Mouse (Mus musculus): Measurements from ENCODE around the gene Agbl4. TPM values are rescaled to one million over a fixed set of nuclear protein-coding genes. Genes with fewer than 3 reads are reported as not detected.

Gene Agbl4
- polyA plus RNA-seq, 1 experiment from 2014 or later, result not detected

DNA sequence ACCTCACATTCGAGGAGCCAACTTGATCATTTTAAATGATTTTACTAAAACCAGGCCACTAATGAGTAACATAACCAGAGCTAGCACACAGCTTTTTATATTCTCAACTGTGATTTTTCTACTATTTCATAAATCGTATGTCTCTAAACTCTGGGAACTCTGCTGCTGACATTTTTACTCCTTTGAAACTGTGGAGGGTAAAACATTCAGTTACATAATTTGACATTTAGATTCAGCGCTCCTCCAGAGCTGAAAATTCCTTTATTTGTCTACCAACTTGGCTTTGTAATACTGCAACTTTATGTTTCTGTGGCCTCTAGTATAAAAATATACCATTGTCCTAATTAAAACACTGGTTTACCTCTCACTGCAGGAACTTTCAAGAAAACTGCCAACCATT lies 523.6 kb downstream of the Agbl4 start:
- Histone ChIP-seq H3K27ac (replicated peaks) (no peak overlapping the region), H3K36me3 (replicated peaks) (no peaks in the 10 kb centered on the region), H3K4me2 (no peak overlapping the region), H3K9me3 (replicated peaks) (no peaks in the 10 kb centered on the region), H3K27me3 (no peaks in the 10 kb centered on the region), H3K4me3 (replicated peaks) (no peak overlapping the region), H3K9ac (no peak overlapping the region), H3K4me1 (replicated peaks) (no peaks in the 10 kb centered on the region)
- no peak for ATAC-seq (ENCODE audit: insufficient read depth)
- WGBS (ENCODE audit: insufficient replicate concordance), result 58% methylated on average over 3 of the region's 3 CpGs

DNA sequence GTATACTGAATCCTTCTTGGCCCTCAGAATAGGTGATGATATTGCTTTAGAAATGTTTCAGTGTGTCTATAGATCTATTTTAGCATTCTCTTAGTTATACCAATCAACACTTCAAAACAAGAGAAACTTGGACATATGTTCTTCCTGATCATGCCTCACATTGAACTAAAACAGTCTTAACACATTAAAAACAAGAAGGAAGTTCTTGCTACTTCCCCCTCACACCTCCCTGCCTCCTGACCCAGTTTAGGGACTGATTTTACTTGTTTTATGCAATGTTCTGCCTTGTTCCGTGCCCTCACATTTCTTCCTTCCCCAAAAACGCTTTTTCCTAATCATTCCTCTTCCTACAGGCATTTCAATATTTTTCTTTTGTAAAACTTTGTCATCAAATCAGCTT lies 604.2 kb downstream of the Agbl4 start:
- H3K9me3 ChIP-seq (replicated peaks), result no peaks in the 10 kb centered on the region

DNA sequence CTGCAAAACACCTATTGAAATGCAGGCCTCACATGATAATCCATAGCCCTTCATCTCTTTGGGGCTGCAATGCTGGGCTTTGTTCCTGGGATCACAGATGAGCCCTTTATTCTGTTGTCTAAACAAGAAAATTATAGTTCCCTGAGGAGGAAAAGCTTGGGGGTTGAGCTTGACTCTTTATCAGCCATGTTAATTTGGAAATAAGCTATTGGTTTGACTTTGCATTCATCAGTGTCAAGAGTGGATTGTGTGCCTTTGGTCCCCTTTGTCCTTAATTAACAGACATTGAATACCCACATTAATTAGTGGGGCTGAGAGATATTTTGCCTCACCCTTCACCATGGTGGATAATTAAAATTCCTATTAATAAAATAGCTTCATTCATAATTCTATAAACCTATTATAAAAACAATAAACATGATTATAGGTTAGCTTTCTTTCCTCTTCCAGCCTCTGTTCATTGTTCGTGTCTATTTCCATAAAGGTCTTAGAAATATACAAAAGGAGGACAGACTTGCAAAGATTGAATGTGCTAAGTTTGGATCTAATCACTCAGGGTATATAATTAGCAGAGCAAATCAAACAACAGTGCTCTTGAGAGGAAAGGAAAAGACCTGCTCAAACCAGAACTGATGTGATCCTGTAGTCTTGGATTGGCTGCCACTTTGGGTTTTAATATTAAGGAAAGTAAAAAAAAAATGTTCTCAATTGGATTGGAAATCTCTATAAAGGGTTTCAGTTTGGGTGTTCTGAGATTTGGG lies 607.4 kb downstream of the Agbl4 start:
- no peak overlapping the region for H3K27ac ChIP-seq (replicated peaks)
- WGBS (ENCODE audit: insufficient replicate concordance), result 48% methylated on average over 1 of the region's 1 CpGs
- no peaks in the 10 kb centered on the region for H3K4me1 ChIP-seq (replicated peaks)
- ATAC-seq (ENCODE audit: insufficient read depth), result no peak
- H3K27me3 ChIP-seq, result no peaks in the 10 kb centered on the region
- no peak overlapping the region for H3K4me2 ChIP-seq
- no peak overlapping the region for H3K9ac ChIP-seq
- no peak overlapping the region for H3K4me3 ChIP-seq (replicated peaks)
- no peaks in the 10 kb centered on the region for H3K9me3 ChIP-seq (replicated peaks)
- H3K36me3 ChIP-seq (replicated peaks), result no peaks in the 10 kb centered on the region

More for the DNA sequence above, 604.2 kb downstream of the Agbl4 start:
- Histone ChIP-seq H3K27me3 (no peaks in the 10 kb centered on the region), H3K27ac (replicated peaks) (no peak overlapping the region), H3K36me3 (replicated peaks) (no peaks in the 10 kb centered on the region), H3K4me1 (replicated peaks) (no peaks in the 10 kb centered on the region), H3K4me2 (no peak overlapping the region), H3K9ac (no peak overlapping the region), H3K4me3 (replicated peaks) (no peak overlapping the region)
- no peak for ATAC-seq (ENCODE audit: insufficient read depth)
- 43% methylated on average over 2 of the region's 2 CpGs for WGBS (ENCODE audit: insufficient replicate concordance)

DNA sequence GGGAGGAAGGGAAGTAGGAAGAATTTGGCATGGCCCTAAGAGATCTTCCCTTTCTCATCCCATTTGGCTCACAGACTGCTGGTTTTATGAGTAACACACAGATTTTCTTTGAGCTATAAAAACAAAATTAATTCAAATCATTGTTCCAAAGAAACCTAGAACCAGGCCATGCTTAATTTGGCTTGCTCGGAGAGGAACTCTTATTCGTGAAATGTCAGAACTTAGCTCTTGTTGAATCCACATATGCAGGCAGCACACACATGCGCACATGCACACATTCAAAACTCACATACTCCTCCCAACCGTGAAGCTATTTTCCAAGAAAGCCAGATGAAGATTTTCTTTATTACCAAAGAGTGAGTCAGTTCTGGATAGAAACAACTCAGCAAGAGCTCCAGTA lies 621.9 kb downstream of the Agbl4 start:
- Histone ChIP-seq H3K27ac (replicated peaks) (no peak overlapping the region), H3K36me3 (replicated peaks) (no peaks in the 10 kb centered on the region), H3K9ac (no peak overlapping the region), H3K27me3 (no peaks in the 10 kb centered on the region), H3K4me2 (no peak overlapping the region), H3K4me1 (replicated peaks) (no peaks in the 10 kb centered on the region), H3K9me3 (replicated peaks) (no peaks in the 10 kb centered on the region), H3K4me3 (replicated peaks) (no peak overlapping the region)
- WGBS (ENCODE audit: insufficient replicate concordance), result 62% methylated on average over 4 of the region's 4 CpGs
- no peak for ATAC-seq (ENCODE audit: insufficient read depth)

DNA sequence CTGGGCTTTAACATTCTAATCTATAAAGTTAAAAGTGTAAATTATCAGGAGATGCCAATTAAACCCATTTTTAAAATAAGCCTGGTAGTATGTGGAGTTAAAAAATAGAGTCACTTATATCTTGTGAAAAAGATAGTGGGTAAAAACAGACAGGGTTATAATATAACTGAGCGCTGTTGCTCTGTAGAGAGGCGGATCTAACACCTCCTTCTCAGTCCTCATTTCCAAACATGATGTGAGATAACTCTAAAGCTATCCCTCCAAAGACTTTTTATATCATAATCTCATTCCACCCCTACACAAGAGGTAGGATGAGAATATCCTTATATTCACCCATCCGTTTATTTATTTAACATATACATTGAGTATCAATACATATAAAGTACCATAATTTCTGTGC lies 669.9 kb downstream of the Agbl4 start:
- Histone ChIP-seq H3K27me3 (no peaks in the 10 kb centered on the region), H3K9me3 (replicated peaks) (no peaks in the 10 kb centered on the region), H3K4me1 (replicated peaks) (no peaks in the 10 kb centered on the region), H3K36me3 (replicated peaks) (no peaks in the 10 kb centered on the region), H3K9ac (no peak overlapping the region), H3K27ac (replicated peaks) (no peak overlapping the region), H3K4me3 (replicated peaks) (no peak overlapping the region), H3K4me2 (no peak overlapping the region)
- no peak for ATAC-seq (ENCODE audit: insufficient read depth)
- 54% methylated on average over 3 of the region's 3 CpGs for WGBS (ENCODE audit: insufficient replicate concordance)

DNA sequence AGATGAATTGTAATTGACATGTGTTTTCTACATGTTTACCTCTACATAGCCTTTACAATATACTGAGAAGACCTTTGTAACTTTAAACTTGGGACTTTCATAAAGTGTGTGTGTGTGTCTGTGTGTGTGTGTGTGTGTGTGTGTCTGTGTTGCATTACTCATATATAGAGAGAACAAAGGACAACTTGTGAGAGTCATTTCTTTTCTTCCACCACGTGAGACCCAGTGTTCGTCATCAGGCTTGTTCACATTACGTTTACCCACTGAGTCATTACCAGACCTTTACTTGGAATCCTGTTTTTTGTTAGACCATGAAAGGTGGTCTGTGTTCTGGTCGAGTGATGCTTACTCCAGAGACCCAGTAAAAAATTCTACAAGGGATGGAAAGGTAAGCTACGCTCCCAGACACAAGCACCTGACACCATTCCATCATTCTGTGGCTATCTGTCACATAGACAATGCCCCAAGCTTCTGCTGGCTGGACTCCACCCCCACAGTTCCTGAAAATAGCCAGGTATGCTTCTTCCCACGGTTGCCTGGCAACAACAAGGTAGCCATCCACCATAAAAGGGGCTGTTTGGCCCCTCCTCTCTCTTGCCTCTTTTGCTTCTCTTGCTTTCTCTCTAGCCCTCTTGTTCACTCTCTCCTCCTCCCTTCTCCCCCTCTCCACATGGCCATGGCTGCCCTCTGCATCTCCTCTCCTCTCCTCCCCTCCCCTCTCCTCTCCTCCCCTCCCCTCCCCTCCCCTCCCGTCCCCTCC lies 676.5 kb downstream of the Agbl4 start:
- no peak for ATAC-seq (ENCODE audit: insufficient read depth)
- H3K4me2 ChIP-seq, result no peak overlapping the region
- 53% methylated on average over 7 of the region's 7 CpGs for WGBS (ENCODE audit: insufficient replicate concordance)
- H3K27me3 ChIP-seq, result no peaks in the 10 kb centered on the region
- no peak overlapping the region for H3K27ac ChIP-seq (replicated peaks)
- no peak overlapping the region for H3K9ac ChIP-seq
- H3K9me3 ChIP-seq (replicated peaks), result no peaks in the 10 kb centered on the region
- no peak overlapping the region for H3K4me3 ChIP-seq (replicated peaks)
- H3K36me3 ChIP-seq (replicated peaks), result no peaks in the 10 kb centered on the region
- H3K4me1 ChIP-seq (replicated peaks), result no peaks in the 10 kb centered on the region

DNA sequence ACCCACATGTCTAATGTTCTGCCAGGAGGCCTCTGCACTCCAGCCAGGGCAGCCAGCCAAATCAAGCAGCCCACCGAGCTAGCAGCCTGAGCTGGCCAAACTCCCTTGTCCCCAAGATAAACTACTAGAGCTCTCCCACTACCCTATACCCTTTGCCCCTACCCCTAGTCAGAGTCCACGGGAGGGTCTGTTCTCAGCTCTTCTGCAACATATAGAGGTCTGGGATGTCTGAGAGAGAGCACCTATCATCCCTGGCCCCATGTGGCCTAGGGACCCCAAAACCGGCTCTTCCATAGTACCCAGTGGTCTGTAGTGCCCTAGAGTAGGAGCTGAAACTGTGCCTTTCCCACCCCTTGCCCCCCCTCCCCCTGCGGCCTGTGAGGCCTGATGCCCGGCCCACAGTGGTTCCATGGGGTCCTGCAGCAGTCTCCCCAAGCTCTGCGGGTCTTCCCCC lies 677.3 kb downstream of the Agbl4 start:
- no peak for ATAC-seq (ENCODE audit: insufficient read depth)
- H3K4me1 ChIP-seq (replicated peaks), result no peaks in the 10 kb centered on the region
- H3K27me3 ChIP-seq, result no peaks in the 10 kb centered on the region
- H3K36me3 ChIP-seq (replicated peaks), result no peaks in the 10 kb centered on the region
- H3K9ac ChIP-seq, result no peak overlapping the region
- no peaks in the 10 kb centered on the region for H3K9me3 ChIP-seq (replicated peaks)
- H3K4me3 ChIP-seq (replicated peaks), result no peak overlapping the region
- no peak overlapping the region for H3K27ac ChIP-seq (replicated peaks)
- WGBS (ENCODE audit: insufficient replicate concordance), result 52% methylated on average over 6 of the region's 6 CpGs
- no peak overlapping the region for H3K4me2 ChIP-seq

DNA sequence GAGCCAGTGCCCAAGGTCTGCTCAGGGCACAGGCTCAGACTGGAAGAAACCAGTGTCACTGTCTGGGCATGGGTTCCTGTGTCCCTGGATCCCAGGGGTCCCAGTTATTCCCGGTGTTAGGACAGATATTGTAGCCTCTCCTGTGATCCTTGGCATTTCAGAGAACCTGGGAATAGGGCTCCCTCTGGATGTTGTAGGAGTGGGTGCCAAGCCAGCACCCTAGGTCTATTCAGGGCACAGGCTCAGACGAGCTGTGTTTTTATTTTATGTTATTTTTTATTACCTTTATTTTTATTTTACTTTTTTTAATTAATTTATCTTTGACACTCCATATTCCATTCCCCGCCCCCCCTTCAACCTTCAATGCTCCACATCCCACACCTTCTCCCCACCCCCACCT lies 680.3 kb downstream of the Agbl4 start:
- WGBS (ENCODE audit: insufficient replicate concordance), result 59% methylated on average over 3 of the region's 3 CpGs
- H3K36me3 ChIP-seq (replicated peaks), result no peaks in the 10 kb centered on the region
- no peak overlapping the region for H3K4me2 ChIP-seq
- no peaks in the 10 kb centered on the region for H3K4me1 ChIP-seq (replicated peaks)
- H3K9me3 ChIP-seq (replicated peaks), result no peaks in the 10 kb centered on the region
- no peak overlapping the region for H3K9ac ChIP-seq
- H3K27me3 ChIP-seq, result no peaks in the 10 kb centered on the region
- H3K27ac ChIP-seq (replicated peaks), result no peak overlapping the region
- no peak overlapping the region for H3K4me3 ChIP-seq (replicated peaks)
- no peak for ATAC-seq (ENCODE audit: insufficient read depth)

DNA sequence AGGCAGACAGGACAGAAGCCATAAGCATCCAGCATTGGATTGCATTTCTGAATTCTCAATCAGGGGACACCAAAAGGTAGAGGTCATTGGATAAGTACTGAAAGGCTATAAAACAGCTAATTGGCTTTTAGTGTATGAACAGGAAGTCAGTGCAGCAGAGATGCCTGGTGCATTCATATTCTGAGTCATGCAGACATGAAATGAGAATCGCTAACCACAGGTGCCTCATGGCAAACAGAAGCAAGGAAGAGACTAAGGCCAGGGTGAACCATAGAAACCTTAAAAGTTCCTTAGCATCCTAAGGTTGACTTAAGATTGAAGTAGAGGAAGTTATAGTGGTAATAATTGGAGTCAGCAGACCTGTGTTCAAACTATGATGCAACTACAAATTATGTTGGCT lies 687.9 kb downstream of the Agbl4 start:
- Histone ChIP-seq H3K27me3 (no peaks in the 10 kb centered on the region), H3K9me3 (replicated peaks) (no peaks in the 10 kb centered on the region), H3K4me3 (replicated peaks) (no peak overlapping the region), H3K27ac (replicated peaks) (no peak overlapping the region), H3K4me2 (no peak overlapping the region), H3K36me3 (replicated peaks) (no peaks in the 10 kb centered on the region), H3K9ac (no peak overlapping the region), H3K4me1 (replicated peaks) (no peaks in the 10 kb centered on the region)
- 62% methylated on average over 1 of the region's 1 CpGs for whole genome bisulfite sequencing (ENCODE audit: insufficient replicate concordance)
- ATAC-seq (ENCODE audit: insufficient read depth), result no peak

DNA sequence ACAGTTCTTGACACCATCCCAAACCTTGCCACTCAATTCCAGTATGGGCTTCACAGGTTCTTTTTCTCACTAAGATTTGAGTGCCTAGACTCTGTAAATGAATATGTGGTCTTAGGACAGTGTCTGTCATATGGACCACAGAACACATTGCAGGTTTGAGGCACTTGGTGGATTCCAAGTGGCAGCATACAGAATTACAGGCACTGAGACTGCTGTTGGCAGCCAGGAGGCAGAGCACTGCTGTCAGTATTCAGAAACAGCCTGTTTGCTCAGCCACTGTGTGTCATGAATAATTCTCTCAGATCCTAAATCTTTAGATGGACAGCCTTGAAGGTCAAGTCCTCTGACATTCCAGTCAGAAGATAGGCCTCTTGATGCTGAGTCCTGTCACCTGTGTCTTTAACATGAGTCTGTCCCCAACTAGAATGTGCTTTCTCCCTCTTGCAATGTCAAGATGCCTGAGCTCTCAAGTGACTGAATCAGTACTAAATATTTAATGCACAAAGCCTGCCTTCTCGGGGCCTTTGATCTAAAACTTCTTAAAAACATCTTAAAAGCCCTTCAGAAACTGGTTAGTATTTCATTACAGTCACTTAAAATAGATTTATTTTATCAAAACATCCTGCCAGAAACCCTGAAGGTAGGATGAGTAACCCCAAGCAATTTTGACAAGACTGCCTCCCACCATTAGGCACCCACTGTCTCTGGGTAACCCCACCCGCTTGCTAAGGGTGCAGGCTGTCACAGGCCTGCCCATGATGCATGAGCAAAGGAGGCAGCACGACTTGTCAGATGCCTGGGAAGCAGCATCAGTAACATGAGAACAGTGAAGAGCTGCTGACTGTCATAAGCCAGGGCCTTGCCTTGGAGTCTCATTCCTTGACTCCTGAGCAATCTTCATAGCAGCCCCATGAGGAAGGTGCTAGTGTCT lies 739.0 kb downstream of the Agbl4 start:
- Histone ChIP-seq H3K4me3 (replicated peaks) (no peak overlapping the region), H3K4me1 (replicated peaks) (no peaks in the 10 kb centered on the region), H3K27ac (replicated peaks) (no peak overlapping the region), H3K4me2 (no peak overlapping the region), H3K9ac (no peak overlapping the region), H3K9me3 (replicated peaks) (no peaks in the 10 kb centered on the region), H3K36me3 (replicated peaks) (no peaks in the 10 kb centered on the region), H3K27me3 (no peaks in the 10 kb centered on the region)
- no peak for ATAC-seq (ENCODE audit: insufficient read depth)
- WGBS (ENCODE audit: insufficient replicate concordance), result 32% methylated on average over 3 of the region's 3 CpGs

DNA sequence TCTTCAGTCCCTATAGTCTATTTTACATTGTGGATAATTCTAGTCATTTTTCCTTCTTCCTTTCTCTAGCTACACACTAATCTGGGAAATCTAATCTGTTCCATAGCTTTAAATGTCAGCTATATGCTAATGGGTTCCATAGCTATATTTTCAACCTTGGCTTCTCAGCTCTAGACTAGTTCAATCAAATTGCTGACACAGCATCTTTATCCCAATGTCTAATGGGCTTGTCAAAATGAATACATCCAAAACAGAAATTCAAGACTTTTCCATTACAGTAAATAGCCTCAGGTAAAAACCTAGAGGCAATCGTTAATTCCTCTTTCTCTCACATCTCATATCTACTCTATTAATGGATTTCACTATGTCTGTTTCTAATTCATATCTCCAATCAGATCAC lies 750.3 kb downstream of the Agbl4 start:
- Histone ChIP-seq H3K27me3 (no peaks in the 10 kb centered on the region), H3K36me3 (replicated peaks) (no peaks in the 10 kb centered on the region), H3K27ac (replicated peaks) (no peak overlapping the region), H3K4me2 (no peak overlapping the region), H3K4me1 (replicated peaks) (no peaks in the 10 kb centered on the region), H3K4me3 (replicated peaks) (no peak overlapping the region), H3K9ac (no peak overlapping the region), H3K9me3 (replicated peaks) (no peaks in the 10 kb centered on the region)
- 59% methylated on average over 1 of the region's 1 CpGs for WGBS (ENCODE audit: insufficient replicate concordance)
- no peak for ATAC-seq (ENCODE audit: insufficient read depth)

Data from liver, embryonic 15.5 days (tissue).